Mouse (Mus musculus) olfactory bulb, adult 2 months (tissue): Measurements from ENCODE around the gene D930048N14Rik.

Source experiments
- CTCF ChIP-seq: fragments of 200-500 bp; IDR thresholded peaks from 2 replicates; pipeline ENCODE4 v1.5.1; 2012; ENCODE audit warnings: low read depth, mild to moderate bottlenecking, low read length, moderate library complexity; ENCODE audit not compliant: insufficient read depth
- POLR2A ChIP-seq: fragments of 200-500 bp; IDR thresholded peaks from 2 replicates; pipeline ENCODE4 v1.6.1; 2012; ENCODE audit warnings: mild to moderate bottlenecking, low read depth, low read length, moderate library complexity; ENCODE audit not compliant: insufficient read depth

- TF ChIP-seq CTCF = no peak
- TF ChIP-seq POLR2A = no peak
Observed at GRCm38 (mm10) chr11:51643202-51643601, 7.6 kb upstream of the D930048N14Rik start.
